12 mouse cellular contexts compared by ENCODE assay signal in the genomic region with DNA sequence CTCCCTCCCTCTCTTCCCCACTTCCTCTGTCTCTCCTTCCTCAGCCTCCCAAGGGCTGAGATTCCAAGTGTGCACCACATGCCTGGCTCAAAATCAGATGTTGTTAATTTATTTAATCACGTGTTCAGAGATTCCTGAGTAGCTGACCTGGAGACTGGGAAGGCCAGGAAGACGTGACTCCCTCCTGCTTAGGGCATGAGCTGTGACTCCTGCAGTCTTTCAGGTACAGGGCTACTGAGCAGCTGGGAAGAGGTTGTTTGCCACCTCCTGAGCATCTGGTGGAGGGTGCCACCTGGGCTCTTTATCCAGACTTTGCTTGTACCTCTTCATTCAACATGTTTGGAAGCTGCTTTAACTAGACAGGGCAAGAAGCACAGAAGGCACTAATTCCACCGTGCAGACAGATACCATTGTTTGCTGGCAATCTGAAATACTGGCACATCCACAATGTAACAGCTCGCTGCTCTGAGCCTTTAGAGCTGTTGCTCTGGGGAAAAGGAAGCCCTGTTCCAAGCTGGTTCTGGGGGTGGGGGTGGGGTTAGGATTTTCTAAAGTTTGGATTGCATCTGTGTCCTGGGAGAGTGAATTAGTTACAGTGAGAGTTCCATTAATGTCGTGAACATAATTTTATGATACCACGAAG.
DNase-seq lines count a peak whose midpoint lies in the region; ATAC-seq and TF ChIP-seq lines count a peak whose summit lies in the region.
"Had no signal": no experiment of that assay in that cellular context is flagged by ENCODE, and none has a peak within 500 bp of the region (broad histone marks: within the 10 kb centered on the region; RNA-seq: fewer than 3 reads in every experiment).

No protein-coding gene starts in this region.

- peak; percentile 29 for DNase-seq in forebrain, embryonic 14.5 days (ENCODE audit: low spot score)
- no peak for DNase-seq in midbrain, embryonic 10.5 days (ENCODE audit: low spot score)
- peak; percentile 26 for DNase-seq in hindbrain, postnatal 0 days (ENCODE audit: low spot score)
- no peak for DNase-seq in spleen, postnatal 14 days (ENCODE audit: low spot score in 2 of 2)
- DNase-seq in natural killer cell, adult 2 months (ENCODE audit: low spot score in 2 of 2) = no peak
- no peak for DNase-seq in urinary bladder, adult 2 months (ENCODE audit: low spot score)
- DNase-seq: cerebellum, postnatal 36 days; heart, postnatal 14 days; spleen, adult 18-20 months had no signal

- no peak for TF ChIP-seq CTCF in hindbrain, postnatal 0 days (IDR thresholded peaks at IDR 0.05; ENCODE audit: low read depth)

- H3K4me1 ChIP-seq in forebrain, embryonic 14.5 days (ENCODE audit: control insufficient read depth, insufficient read depth, low read length) = peaks cover 13% of the 10 kb centered on the region
- H3K4me1 ChIP-seq in forebrain, embryonic 12.5 days = peaks cover 23% of the 10 kb centered on the region
- peaks cover 35% of the 10 kb centered on the region for H3K4me1 ChIP-seq in midbrain, embryonic 10.5 days
- peaks cover 33% of the 10 kb centered on the region for H3K4me1 ChIP-seq in midbrain, embryonic 13.5 days (replicated peaks)
- H3K4me1 ChIP-seq in hindbrain, postnatal 0 days (ENCODE audit: insufficient read depth, low read length) = no peaks in the 10 kb centered on the region

- no peak overlapping the region for H3K4me2 ChIP-seq in forebrain, embryonic 14.5 days (ENCODE audit: low read length)
- H3K4me2 ChIP-seq in forebrain, embryonic 12.5 days = no peak overlapping the region
- no peak overlapping the region for H3K4me2 ChIP-seq in midbrain, embryonic 13.5 days (replicated peaks)
- no peak overlapping the region for H3K4me2 ChIP-seq in hindbrain, postnatal 0 days (ENCODE audit: low read depth, low read length)

- 51% methylated on average over 6 of the region's 6 CpGs for WGBS in forebrain, embryonic 14.5 days
- WGBS in forebrain, embryonic 12.5 days = 63% methylated on average over 6 of the region's 6 CpGs
- WGBS in midbrain, embryonic 10.5 days = 63% methylated on average over 6 of the region's 6 CpGs
- WGBS in midbrain, embryonic 13.5 days = 41% methylated on average over 6 of the region's 6 CpGs
- WGBS in hindbrain, postnatal 0 days = 25% methylated on average over 6 of the region's 6 CpGs

- no peaks in the 10 kb centered on the region for H3K36me3 ChIP-seq in forebrain, embryonic 14.5 days (ENCODE audit: control insufficient read depth, insufficient read depth, low read length)
- no peaks in the 10 kb centered on the region for H3K36me3 ChIP-seq in forebrain, embryonic 12.5 days (replicated peaks)
- no peaks in the 10 kb centered on the region for H3K36me3 ChIP-seq in midbrain, embryonic 10.5 days
- H3K36me3 ChIP-seq in midbrain, embryonic 13.5 days = no peaks in the 10 kb centered on the region
- no peaks in the 10 kb centered on the region for H3K36me3 ChIP-seq in hindbrain, postnatal 0 days (ENCODE audit: insufficient read depth, low read length)

- ATAC-seq in forebrain, embryonic 14.5 days = no peak
- no peak for ATAC-seq in forebrain, embryonic 12.5 days (ENCODE audit: low FRiP score)
- no peak for ATAC-seq in midbrain, embryonic 13.5 days
- no peak for ATAC-seq in hindbrain, postnatal 0 days
- ATAC-seq: lung, postnatal 0 days had no signal

- no peak overlapping the region for H3K4me3 ChIP-seq in forebrain, embryonic 14.5 days (ENCODE audit: low read depth, low read length)
- no peak overlapping the region for H3K4me3 ChIP-seq in forebrain, embryonic 12.5 days (replicated peaks)
- no peak overlapping the region for H3K4me3 ChIP-seq in midbrain, embryonic 10.5 days
- H3K4me3 ChIP-seq in midbrain, embryonic 13.5 days (replicated peaks) = no peak overlapping the region
- no peak overlapping the region for H3K4me3 ChIP-seq in hindbrain, postnatal 0 days (ENCODE audit: low read length)

- H3K27me3 ChIP-seq in forebrain, embryonic 14.5 days (replicated peaks; ENCODE audit: control insufficient read depth, insufficient read depth, low read length) = no peaks in the 10 kb centered on the region
- H3K27me3 ChIP-seq in forebrain, embryonic 12.5 days = no peaks in the 10 kb centered on the region
- no peaks in the 10 kb centered on the region for H3K27me3 ChIP-seq in midbrain, embryonic 10.5 days (ENCODE audit: low read depth, poor library complexity, severe bottlenecking)
- H3K27me3 ChIP-seq in midbrain, embryonic 13.5 days = no peaks in the 10 kb centered on the region
- no peaks in the 10 kb centered on the region for H3K27me3 ChIP-seq in hindbrain, postnatal 0 days (ENCODE audit: insufficient read depth, low read length)

- 0 out of 2 replicates have a peak overlapping the region, but pooled peaks have one; percentile 9 for H3K27ac ChIP-seq in forebrain, embryonic 14.5 days (ENCODE audit: low read depth, low read length)
- H3K27ac ChIP-seq in forebrain, embryonic 12.5 days = no peak overlapping the region
- H3K27ac ChIP-seq in midbrain, embryonic 10.5 days (replicated peaks) = peak overlapping the region; percentile 87
- no peak overlapping the region for H3K27ac ChIP-seq in midbrain, embryonic 13.5 days
- peak overlapping the region; percentile 11; the same call in 1 of the 2 replicates for H3K27ac ChIP-seq in hindbrain, postnatal 0 days

- no peaks in the 10 kb centered on the region for H3K9me3 ChIP-seq in forebrain, embryonic 14.5 days (replicated peaks; ENCODE audit: control insufficient read depth, low read length)
- no peaks in the 10 kb centered on the region for H3K9me3 ChIP-seq in forebrain, embryonic 12.5 days
- H3K9me3 ChIP-seq in midbrain, embryonic 10.5 days (replicated peaks) = no peaks in the 10 kb centered on the region
- H3K9me3 ChIP-seq in midbrain, embryonic 13.5 days = no peaks in the 10 kb centered on the region
- no peaks in the 10 kb centered on the region for H3K9me3 ChIP-seq in hindbrain, postnatal 0 days (ENCODE audit: low read length)

- no peak overlapping the region for H3K9ac ChIP-seq in forebrain, embryonic 14.5 days (ENCODE audit: low read length)
- H3K9ac ChIP-seq in forebrain, embryonic 12.5 days = no peak overlapping the region; the same call in 1 of the 2 replicates
- no peak overlapping the region for H3K9ac ChIP-seq in midbrain, embryonic 13.5 days (replicated peaks)
- no peak overlapping the region for H3K9ac ChIP-seq in hindbrain, postnatal 0 days (replicated peaks; ENCODE audit: low read length)

Comparison
In these comparisons a context has a peak if more than half of its experiments do, and no peak if none do; other contexts are left out.
1. H3K27ac ChIP-seq: peak in forebrain, embryonic 14.5 days (single experiment), midbrain, embryonic 10.5 days (single experiment) and hindbrain, postnatal 0 days (single experiment); none in forebrain, embryonic 12.5 days (single experiment) and midbrain, embryonic 13.5 days (single experiment).
2. DNase-seq: peak in forebrain, embryonic 14.5 days (single experiment) and hindbrain, postnatal 0 days (single experiment); none in midbrain, embryonic 10.5 days (single experiment), spleen, postnatal 14 days (0 of 2), natural killer cell, adult 2 months (0 of 2) and urinary bladder, adult 2 months (single experiment).